Mouse (Mus musculus): ENCODE data around the gene Mbtps2.

Gene Mbtps2

DNA sequence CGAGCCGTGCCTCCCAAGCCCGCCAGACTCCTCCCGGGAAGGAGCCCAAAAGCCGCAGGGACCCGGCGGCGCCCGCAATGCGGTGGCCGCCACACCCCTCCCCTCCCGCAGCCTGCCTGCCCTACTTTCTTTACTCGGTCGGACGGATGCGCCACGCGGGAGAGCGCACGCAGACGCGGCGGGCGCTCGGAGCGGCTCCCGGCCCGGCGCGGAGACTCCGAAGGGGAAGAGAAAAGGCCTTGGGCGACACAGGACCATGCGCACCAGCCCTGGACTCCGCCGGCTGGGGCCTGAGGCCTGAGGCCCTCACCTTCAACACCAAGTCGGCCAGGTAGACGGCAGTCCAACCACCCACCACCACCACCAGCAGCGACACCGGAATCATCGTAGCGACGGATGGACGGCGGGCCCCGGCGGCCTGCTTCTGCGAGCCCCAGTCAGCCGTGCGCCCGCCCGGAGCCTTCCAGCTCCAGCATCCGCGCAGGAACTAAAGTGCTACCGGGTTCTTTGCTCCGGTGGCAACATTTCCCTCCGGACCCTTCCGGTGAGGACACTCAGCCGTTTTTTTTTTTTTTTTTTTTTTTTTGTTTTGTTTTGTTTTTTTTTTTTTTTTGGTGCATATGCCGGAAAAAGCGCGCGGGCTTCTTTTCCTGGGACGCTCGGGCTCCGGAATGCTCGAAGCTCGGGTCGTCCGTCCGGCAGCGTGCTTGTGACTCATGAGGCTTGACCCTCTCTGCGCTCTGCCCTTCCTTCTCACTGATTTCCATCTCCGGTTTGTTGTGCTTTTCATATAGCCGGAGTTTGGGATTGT is at the start of gene Mbtps2:
Gene Mbtps2 (minus strand): TSS at position 530 of the 811 bp plus-strand sequence.
- peak; percentile 63 for DNase-seq

DNA sequence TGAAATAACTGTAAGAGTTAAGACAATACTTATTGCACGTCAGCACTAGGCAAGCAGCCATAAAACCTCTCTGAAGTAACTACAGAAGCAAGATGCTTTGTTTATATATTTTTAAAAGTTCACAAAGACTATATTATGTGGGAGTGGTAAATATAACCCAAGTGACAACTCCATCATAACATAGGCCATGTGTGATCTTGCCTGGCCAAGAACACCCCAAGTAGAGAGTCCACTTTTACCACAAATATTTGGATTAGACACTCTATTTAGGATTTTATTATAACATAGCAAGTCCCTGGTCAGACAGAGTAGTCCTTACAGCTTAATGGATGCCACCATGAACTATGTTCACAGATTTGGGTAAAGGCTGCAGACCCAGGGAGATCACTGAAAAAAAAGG is 47.9 kb upstream of the Mbtps2 start:
- DNase-seq, result no peak

DNA sequence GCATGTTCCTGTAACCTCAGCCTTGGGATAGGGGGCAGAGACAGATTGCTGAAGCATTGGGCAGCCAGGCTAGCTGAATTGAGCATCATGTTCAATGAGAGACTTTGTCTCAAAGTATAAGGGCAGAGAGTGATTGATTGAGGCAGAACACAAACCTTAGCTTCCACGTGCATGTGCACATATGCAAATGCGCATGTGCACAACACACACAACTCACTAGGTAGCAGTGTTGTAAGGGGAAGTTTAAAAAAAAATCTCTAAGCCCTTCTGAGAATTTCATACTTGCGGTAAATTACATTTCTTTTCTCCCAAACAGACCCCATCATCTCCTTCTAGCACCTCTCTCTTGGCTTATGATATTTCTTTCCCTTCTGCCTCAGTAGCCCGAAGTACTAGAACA is 46.2 kb upstream of the Mbtps2 start:
- no peak for DNase-seq

DNA sequence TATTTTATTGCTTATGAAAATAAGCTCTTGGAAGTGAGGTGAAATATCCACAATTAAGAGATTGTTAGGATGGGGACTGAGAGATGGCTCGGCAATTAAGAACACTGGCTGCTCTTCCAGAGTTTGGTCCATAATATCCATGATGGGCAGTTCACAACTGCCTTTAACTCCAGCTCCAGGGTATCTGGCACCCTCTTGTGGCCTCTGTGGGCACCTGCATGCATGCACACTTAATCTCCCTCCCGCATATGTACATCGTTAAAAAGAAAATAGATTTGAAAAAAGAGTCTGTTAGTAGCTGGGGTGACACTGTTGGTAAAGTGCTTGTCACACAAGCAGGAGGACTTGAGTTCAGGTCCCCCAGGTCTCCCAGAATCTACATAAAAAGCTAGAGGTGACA is 45.8 kb upstream of the Mbtps2 start:
- DNase-seq, result peak; percentile 15

DNA sequence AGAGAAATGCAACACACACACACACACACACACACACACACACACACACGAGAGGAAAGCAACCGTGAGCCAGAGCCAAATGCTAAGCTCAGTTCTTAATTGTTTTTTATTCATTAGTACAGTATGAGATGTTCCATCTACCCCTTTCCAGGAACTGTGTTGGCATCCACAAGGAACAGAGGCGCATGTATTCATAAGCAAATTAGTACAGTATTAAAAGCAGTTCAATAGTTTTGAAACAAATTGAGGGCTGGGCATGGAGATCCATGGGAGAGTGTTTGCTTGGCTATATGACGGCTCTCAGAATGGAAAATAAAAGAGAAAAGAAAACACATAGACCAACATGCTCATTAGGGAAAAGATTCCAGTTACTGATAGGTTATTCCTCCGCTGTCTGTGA is 44.3 kb upstream of the Mbtps2 start:
- no peak for DNase-seq

DNA sequence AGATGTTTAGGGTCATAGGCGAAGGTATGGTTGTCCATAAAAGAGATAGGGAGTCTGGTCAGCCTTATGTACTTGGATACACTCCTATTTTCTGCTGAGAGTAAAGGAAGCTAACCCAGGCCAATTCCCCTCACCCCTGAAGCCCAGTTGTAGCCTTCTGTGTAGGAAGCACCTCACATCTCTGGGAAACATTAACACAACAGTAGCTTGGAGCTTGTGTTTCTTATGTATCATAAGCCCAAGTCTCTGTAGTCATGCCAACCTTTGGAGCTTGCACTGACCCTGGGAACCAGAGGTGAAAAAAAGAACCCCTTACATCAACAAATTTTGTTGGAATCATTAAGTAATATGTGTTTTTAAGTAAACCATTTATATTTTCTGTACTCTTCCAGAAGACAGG is 38.7 kb upstream of the Mbtps2 start:
- DNase-seq, result no peak

DNA sequence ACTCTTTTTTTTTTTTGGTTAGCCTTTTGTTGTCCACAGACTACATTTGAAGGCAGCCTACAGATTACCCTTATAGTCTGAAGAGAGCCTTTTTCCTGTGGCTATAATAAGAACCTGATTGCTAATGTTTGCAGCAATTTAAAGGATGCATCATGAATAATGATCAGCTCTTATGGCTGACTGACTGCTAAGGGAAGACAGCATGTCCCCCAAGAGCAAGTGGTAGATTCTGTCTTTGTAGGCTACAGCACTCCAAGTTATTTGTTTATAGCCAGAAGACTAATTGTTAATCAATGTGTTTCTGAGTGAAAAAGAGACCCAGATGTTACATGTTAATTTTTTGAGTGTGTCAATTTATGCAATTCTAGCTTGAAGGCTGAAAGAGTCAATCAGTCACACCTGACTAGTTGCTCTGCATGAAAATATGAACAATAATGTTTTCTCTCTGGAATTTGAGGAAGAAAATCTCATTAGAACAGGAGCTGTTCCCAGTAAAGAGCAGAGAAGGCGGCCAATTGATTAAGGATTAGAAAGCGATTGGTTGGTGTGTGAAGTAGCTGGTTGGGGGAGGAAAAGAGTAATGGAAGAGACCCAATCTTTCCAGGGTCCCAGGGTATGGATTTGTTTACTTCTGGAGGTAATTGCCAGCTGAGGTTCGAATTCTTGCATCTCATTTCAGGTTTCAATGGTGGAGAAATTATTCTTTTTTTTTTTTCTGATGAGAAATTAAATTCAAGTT is 35.3 kb upstream of the Mbtps2 start:
- DNase-seq, result no peak

DNA sequence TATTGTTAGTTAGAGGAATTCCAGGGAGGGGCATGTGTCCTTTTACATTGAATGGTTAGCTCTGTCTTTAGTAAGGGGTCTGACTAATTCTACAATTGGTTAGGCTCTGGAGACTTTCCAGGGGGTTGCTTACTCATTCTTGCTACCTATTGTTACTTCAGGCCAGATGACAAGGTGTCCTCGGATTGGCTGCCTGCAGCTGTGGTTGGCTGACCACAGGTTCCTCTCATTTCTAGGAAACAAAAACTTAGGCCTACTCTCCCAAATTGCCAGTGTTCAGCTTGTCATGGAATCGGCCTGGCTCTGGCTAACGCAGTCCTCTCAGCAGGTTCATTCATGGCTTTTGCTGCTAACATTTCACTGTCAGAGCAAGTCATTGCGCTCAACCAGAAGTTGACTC is 31.8 kb upstream of the Mbtps2 start:
- DNase-seq, result no peak

DNA sequence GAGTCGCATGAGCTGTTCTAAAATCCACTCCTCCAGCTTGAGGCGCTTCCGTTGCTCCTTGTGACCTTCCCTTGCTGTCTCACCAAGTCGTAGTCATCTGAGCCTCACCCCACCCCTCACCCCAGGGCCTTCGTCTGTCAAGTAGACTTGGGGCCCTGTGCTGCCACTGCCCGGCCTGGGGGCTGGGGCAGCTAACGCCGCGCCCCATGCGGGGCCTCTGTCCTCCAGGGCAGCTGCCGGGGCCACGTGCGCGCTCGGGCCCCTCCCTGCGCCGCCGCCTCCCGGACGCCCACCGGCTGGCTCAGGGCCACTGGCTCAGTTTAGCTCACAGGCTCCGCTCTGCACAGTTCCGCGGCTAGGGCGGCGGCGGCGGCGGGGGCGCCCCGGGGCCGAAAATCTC is 14.4 kb upstream of the Mbtps2 start:
- DNase-seq, result peak; percentile 29

DNA sequence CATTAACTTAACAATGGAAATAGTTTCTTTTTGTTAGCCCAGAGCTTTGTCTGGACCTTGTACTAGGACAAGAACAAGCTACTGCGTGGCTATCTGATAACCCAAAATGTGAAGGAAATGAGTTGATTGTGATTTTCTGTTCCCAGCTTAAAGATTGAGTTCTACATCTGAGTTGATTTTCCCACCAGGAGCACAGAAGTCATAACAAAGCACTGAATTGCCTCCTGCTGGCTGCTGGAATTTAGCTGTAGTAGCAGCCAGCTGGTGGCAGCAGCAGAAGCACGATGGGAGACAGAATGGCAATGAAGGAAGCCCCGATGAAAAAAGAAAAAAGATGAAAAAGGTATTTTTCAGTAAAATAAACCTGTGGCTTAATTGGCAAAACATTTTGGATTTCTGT is 2.9 kb upstream of the Mbtps2 start:
- no peak for DNase-seq

DNA sequence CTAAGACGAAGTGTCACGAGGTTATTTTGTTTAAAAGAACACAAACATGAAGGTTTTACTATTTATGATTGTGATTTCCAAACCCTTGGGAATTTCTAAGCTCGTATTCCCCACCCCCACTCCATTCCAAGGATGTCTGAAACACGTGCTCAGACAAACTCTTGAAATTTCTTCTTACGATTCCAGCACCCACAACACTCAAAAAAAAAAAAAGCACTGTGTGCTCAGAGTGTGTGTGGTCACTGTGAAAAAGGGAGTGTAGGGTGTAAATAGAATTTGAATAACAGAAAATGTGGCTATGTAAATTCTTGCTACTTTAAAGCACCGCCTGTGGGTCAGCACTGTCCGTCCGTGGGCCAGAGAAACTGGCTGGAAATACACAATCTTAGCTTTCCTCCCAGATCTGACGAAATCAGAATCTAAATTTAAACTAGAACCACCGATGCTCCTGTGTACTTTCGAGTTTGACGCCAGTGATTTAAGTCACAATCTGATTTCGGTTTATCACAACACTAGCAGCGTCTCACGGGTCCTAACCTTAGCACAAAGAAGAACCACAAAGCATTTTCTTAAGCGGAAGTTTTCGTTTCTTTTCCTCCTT is 830 bp downstream of the Mbtps2 start:
- no peak for DNase-seq

DNA sequence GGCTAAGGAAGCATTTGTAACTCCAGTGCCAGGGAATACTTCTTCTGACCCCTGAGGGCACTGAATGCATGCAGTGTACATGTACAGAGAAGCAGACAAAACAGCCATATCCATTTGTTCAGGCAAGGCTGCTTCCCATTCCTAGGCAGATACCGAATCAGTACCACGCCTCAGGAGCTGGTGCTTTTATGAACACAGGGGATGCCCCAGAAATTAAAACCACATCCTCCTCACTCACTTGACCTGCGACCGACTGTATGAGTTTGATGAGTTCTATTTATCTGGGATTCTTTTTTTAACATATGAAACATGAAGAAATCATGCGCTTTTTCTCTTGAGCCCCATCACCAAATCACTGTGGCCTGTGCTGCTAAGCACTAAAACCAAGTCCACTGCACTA is 1.7 kb downstream of the Mbtps2 start:
- DNase-seq, result no peak

DNA sequence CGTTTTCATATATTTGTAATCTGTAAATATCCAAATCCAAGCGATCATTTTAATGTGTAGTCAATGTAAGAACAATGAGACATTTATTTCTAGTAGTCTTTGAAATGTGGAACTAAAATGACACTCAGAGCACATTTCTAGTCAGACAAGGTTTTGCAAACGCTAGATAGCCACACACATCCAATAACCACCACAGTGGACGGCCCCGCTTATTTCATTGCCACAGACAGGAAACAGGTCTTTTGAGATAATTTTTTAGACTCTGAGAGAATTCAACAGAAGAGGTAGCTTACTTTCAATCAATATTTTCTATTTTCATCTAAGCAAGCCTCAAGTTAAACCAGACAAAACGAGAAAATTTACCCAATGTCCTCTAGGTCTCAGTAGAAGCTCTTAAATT is 2.6 kb downstream of the Mbtps2 start:
- no peak for DNase-seq

DNA sequence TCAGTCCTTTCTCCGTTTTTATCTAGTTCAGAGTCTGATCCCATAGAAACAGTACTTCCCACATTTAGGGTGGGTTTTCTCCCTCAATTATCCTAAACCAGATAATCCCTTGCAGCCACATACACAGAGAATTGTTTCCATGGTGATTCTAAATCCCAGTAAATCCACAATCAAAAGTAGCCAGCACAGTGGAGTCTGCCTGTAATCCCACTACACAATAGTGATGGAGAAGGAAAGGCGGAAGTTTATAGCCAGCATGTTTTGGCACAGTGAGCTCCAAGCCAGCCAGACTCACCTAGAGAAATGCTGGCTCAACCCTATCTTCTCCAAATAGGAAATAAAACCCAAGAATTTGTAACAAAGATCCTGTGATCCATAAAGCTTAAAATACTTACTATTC is 3.9 kb downstream of the Mbtps2 start:
- DNase-seq, result no peak

DNA sequence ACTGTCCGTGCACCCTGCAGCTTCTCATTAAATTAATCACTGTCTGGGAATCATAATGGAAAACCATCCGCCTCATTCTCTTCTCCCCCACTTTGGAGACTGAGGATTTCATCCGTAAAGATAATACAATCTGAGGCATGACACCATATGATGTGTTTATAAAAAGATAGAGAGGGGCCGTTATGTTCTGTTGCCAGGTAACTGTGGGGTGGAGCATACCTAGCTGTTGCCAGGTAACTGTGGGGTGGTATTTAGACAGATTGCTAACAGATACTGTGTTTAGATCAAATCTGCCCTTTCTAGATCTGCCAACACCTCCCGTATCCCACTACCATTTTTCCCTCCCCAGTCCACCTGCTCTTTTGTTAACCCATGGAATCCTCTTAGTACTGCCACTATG is 11.5 kb downstream of the Mbtps2 start:
- no peak for DNase-seq

DNA sequence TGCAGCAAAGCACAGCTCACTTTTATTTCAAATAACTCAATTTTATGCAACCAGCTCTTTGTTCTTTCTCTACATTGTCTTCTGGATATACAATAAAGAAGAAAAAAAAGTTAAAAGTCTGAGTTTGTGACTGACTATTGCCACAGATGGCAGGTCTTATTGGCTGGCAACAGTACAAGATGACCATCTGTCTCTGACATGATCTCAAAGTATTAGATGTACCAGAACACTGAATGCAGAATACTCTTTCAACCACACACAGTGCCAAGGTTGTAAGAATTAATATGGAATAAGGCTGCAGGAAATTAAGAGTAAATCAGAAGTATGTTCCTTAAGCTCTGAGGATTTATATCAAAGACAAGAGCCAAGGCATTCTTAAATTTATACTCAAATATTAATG is 12.1 kb downstream of the Mbtps2 start:
- no peak for DNase-seq

DNA sequence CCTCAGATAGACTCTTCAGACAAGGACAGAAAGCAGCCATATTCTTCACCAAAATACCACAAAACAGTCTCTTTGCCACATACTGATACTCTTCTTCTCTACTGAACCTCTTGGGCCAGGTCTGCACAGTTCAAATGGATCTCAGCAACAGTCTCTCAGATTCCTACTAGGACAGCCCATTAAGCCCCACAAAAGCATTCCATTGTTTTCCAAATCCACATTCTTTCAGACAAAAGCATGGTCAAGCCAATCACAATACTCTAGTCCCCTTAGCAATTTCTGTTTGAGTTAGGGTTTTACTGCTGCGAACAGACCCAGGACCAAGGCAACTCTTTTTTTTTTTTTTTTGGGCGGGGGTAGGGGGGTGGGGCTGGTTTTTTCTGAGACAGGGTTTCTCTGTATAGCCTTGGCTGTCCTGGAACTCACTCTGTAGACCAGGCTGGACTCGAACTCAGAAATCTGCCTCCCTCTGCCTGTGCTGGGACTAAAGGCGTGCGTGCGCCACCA is 19.4 kb downstream of the Mbtps2 start:
- DNase-seq, result no peak

DNA sequence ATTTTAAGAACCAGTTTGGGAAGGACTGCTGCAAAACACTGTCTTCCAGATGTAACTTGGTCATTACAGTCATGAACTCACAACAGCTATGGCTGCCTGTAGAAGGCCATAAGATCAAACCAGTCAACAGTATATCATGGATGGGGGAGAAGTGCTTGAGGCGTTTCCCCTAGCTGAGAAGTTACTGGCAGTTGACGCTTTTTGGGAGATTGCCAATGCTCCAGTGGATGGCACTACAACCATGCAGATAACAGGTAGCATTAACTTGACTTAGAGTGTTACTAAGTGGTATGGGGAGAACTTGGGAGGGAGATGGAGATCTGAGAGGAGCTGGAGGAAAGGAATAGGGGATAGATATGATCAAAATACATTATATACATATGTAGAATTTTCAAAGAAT is 23.8 kb downstream of the Mbtps2 start:
- no peak for DNase-seq

DNA sequence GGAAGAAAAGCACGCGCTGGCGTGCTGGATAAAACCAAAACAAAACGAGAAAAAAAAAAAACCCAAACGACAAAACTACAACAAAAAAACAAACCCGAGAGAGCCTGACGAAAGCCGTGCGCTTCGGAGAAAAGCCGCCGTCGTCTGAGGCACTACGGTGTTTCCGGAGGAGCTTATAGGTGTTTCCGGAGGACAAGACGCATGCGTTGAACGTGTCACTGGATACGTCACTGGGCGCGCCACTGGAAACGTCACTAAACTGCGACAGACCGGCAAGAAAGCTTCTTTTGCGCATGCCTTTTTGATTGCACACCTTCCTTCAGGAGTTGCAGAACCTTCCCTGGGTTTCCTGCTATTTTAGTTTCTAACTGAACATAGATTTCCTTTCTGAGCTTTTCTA is 29.7 kb downstream of the Mbtps2 start, which contains the start of gene Yy2:
Gene Yy2 (minus strand): TSS at position 146 of the 400 bp plus-strand sequence.
- no peak for DNase-seq

DNA sequence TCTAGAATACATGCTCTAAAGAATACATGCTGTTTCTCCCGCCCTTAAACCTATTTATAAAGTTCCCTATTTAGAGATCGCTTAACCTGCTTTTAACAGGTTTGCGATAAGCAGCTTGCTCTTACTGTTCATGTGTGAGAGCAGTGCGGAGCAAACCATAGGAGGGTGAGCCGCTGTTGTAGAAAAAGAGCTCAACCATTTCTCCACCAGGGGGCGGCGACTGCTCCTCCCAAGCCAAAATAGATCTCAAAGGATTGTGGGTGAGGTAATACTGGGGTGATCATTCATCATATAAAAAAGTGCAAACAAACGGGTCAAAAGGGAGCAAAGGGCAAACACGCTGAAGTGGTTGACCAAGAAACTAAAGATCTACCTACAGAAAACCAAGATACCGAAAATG is 34.7 kb downstream of the Mbtps2 start:
- no peak for DNase-seq

DNA sequence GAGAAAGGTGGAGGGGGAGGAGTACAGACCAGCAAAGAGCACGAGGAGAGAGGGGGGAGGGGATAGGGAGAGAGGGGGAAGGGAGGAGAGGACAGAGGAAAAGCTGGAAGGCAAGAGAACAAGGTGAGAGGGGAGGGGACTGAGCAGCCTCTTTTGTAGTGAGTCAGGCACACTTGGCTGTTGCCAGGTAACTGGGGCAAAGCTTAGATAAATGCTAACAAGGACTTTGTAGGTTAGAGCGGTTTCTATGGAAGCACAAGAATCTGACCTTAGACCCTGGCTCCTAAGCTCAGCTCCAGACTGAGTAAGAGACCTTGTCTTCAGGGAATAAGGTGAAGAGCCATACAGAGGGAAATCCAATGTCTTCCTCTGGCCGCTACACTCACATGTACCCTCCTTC is 51.4 kb downstream of the Mbtps2 start:
- DNase-seq, result no peak

DNA sequence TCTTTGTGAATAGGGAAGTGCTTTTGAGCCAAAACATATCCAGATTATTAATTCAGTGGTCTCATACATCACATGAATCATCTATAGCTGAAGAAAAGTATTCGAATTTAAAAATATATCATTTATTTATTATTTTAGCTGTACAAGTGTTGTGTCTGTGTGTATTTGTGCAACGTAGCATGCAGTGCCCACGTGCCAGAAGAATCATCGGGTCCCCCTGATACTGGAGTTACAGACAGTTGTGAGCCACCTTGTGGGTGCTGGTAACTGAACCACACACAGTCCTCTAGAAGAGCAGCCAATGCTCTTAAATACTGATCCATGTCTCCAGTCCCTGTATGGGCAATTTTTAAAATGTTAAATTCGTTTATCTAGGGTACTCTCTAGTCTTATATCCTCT is 92.1 kb downstream of the Mbtps2 start:
- no peak for DNase-seq

DNA sequence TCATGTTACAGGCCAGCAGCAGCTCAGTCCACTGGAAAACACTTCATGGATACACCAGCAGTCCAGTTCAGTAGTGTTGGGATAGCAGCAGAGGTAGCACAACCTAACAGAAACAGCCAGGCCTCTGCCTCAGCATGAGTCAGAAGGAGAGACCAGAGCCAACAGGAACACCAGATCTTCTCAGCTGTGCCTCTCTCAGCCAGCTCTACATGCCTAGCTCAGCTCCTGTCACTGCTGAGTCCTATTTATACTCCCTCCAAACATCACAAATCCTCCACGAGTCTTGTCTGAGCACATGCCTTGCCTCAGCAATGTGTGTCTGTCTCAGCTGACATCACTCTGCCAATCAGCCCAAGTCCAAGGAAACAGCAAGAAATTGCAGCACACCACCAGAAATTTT is 94.0 kb downstream of the Mbtps2 start:
- no peak for DNase-seq

DNA sequence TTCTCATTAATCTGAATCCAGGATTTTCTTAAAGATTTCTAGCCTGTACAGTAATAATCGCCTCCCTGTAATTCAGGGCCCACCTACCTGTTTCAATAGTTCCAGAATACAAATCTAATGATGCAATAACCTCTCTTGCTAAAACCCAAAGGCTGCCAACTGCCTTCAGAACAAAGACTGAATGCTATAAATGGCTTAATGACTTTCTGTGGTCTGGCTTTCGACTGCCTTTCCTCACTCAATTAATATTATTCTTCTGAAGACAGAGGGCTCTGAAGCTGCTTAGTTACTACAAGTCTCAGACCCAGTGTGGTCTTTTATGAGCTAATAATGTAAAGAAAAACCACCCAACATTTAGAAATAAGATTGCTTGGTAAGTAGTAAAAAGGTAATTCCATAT is 96.6 kb downstream of the Mbtps2 start:
- DNase-seq, result no peak

All from right cerebral cortex, postnatal 25 days (tissue).